Mouse (Mus musculus): Measurements from ENCODE around the gene Pllp.

DNA sequence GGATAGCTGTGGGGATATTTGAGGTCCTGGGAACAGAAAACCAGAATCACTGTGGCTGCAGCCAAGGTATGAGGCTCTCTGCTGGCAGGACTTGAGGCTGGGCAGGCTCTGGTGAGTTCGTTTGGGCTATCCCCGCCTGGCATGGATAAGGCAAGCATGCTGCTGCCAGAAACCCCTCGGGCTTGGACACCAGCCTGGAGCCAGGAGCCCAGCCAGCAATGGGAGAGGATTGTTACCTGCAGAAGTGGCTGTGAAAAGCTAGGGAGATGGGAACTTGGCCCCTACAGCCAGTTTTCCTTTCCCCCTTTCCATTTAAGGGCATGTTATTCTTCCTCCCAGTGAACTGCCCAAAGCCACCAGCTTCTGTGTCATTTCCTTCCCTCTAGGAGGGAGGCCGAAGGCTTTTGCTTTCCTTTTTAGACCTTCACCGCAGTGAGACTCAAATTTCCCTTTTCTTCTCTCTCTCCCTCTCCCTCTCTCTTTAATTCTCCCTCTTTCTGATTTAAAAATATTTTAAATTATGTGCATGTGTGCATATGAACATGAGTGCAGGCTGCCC is 15.2 kb upstream of the Pllp start:
- TF ChIP-seq CTCF (IDR thresholded peaks at IDR 0.05; ENCODE audit: low read depth) (no peak), EP300 (optimal IDR thresholded peaks at IDR 0.05) (no peak)
